Comparison of ENCODE assay signal across 8 mouse cellular contexts in the genomic region with DNA sequence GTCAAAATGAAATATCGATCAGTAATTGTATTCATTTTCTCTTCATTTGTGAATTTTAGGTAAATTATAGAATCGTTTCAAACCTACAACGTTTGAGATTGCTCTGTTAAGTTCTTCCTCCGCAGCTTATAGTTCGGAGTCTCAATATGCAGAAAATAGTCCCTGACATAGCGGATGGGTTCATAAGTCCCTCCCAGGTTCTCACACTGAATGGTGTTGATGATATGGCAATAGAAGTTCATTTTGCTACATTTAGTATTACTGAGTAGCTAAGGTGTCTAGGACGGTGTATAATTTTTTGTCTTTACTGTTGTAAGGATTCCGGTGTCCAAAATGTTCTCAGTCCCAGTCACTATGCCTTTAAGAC. TPM values are rescaled to one million over a fixed set of nuclear protein-coding genes. Genes with fewer than 3 reads are reported as not detected.
DNase-seq lines count a peak whose midpoint lies in the region; ATAC-seq lines count a peak whose summit lies in the region.

No protein-coding gene starts in this region.

- H3K27ac ChIP-seq in limb, embryonic 11.5 days (replicated peaks; ENCODE audit: low read depth, low read length), result no peak overlapping the region
- H3K27ac ChIP-seq in stomach, embryonic 14.5 days (ENCODE audit: low read length), result peak overlapping the region; percentile 94; the same call in 1 of the 2 replicates

- no peak overlapping the region for H3K9ac ChIP-seq in limb, embryonic 11.5 days (ENCODE audit: low read length)
- 0 out of 2 replicates have a peak overlapping the region, but pooled peaks have one; percentile 10 for H3K9ac ChIP-seq in stomach, embryonic 14.5 days (replicated peaks; ENCODE audit: low read depth, low read length)

- H3K4me2 ChIP-seq in limb, embryonic 11.5 days (ENCODE audit: low read depth, severe bottlenecking), result peak overlapping the region; percentile 25; the same call in 1 of the 2 replicates
- peak overlapping the region; percentile 32 for H3K4me2 ChIP-seq in stomach, embryonic 14.5 days (replicated peaks; ENCODE audit: low read depth, low read length)

- 29% methylated on average over 8 of the region's 8 CpGs for WGBS in limb, embryonic 11.5 days
- 32% methylated on average over 8 of the region's 8 CpGs for WGBS in stomach, embryonic 14.5 days

- peak; percentile 25 for DNase-seq in embryo, embryonic 10 days (ENCODE audit: low spot score)
- DNase-seq in embryo, embryonic 9.5 days (ENCODE audit: extremely low spot score), result no peak
- DNase-seq in limb, embryonic 11.5 days (ENCODE audit: low spot score), result no peak
- DNase-seq in cerebellum, postnatal 36 days, result no peak

- H3K9me3 ChIP-seq in megakaryocyte, embryonic 14.5 days, result peaks cover 15% of the 10 kb centered on the region
- H3K9me3 ChIP-seq in limb, embryonic 11.5 days (ENCODE audit: control insufficient read depth, low read length), result no peaks in the 10 kb centered on the region
- no peaks in the 10 kb centered on the region for H3K9me3 ChIP-seq in stomach, embryonic 14.5 days (ENCODE audit: control insufficient read depth, low read depth, low read length)

- peak overlapping the region; percentile 95 for H3K4me3 ChIP-seq in megakaryocyte, embryonic 14.5 days (replicated peaks)
- peak overlapping the region; percentile 70 for H3K4me3 ChIP-seq in limb, embryonic 11.5 days (ENCODE audit: low read depth, low read length)
- H3K4me3 ChIP-seq in stomach, embryonic 14.5 days (ENCODE audit: low read depth, low read length), result peak overlapping the region; percentile 63

- peaks cover 3% of the 10 kb centered on the region; the same call in 1 of the 2 replicates for H3K4me1 ChIP-seq in megakaryocyte, embryonic 14.5 days
- no peaks in the 10 kb centered on the region for H3K4me1 ChIP-seq in limb, embryonic 11.5 days (ENCODE audit: control insufficient read depth, insufficient read depth, low read length)
- H3K4me1 ChIP-seq in stomach, embryonic 14.5 days (ENCODE audit: control insufficient read depth, insufficient read depth, low read length), result no peaks in the 10 kb centered on the region

- H3K36me3 ChIP-seq in megakaryocyte, embryonic 14.5 days (replicated peaks; ENCODE audit: low read length), result no peaks in the 10 kb centered on the region
- no peaks in the 10 kb centered on the region for H3K36me3 ChIP-seq in limb, embryonic 11.5 days (ENCODE audit: control insufficient read depth, insufficient read depth, low read length)
- no peaks in the 10 kb centered on the region for H3K36me3 ChIP-seq in stomach, embryonic 14.5 days (ENCODE audit: control insufficient read depth, insufficient read depth, low read length)

- peaks cover 9% of the 10 kb centered on the region for H3K27me3 ChIP-seq in megakaryocyte, embryonic 14.5 days (replicated peaks)
- H3K27me3 ChIP-seq in limb, embryonic 11.5 days (ENCODE audit: control insufficient read depth, insufficient read depth, low read length), result peaks cover 11% of the 10 kb centered on the region; the same call in 1 of the 2 replicates
- H3K27me3 ChIP-seq in stomach, embryonic 14.5 days (ENCODE audit: control insufficient read depth, insufficient read depth, low read length), result no peaks in the 10 kb centered on the region

- no peak for ATAC-seq in megakaryocyte, adult 5-6 weeks (ENCODE audit: poor library complexity, severe bottlenecking)
- no peak for ATAC-seq in limb, embryonic 11.5 days (ENCODE audit: insufficient number of reproducible peaks, low FRiP score, low TSS enrichment, low read depth)
- no peak for ATAC-seq in stomach, embryonic 14.5 days (ENCODE audit: insufficient number of reproducible peaks, insufficient read depth, low FRiP score, low read depth)
- ATAC-seq in granulocyte monocyte progenitor cell, adult 5-6 weeks (replicated peaks; ENCODE audit: poor library complexity, severe bottlenecking), result no peak

RNA-seq across cellular contexts. Expression of a gene that starts 1.1 kb away (rescaled TPM):
- 0.97 TPM in 1 of 2 replicates, not detected in the other for polyA plus RNA-seq in megakaryocyte, embryonic 14.5 days (2012; ENCODE audit: insufficient read depth, low replicate concordance)
- 98.3 and 106 TPM in 2 replicates for total RNA-seq in megakaryocyte, adult 5-6 weeks (2015)
- 94.6 and 121 TPM in 2 replicates for total RNA-seq in megakaryocyte, adult 5-6 weeks (2017)
- polyA plus RNA-seq in limb, embryonic 11.5 days (2014; fragmentation: Nextera tagmentation; extraction: Ambion mirVana), result 50.8 and 57.5 TPM in 2 replicates
- polyA plus RNA-seq in stomach, embryonic 14.5 days (2014; fragmentation: Nextera tagmentation; extraction: Ambion mirVana), result 60.8 and 65.8 TPM in 2 replicates
- total RNA-seq in granulocyte monocyte progenitor cell, adult 5-6 weeks (2014; fragmentation: Nextera tagmentation), result 80.5 and 97.7 TPM in 2 replicates
- total RNA-seq in granulocyte monocyte progenitor cell, adult 5-6 weeks (2017), result 136 and 146 TPM in 2 replicates

Comparison
In these comparisons a context has a peak if more than half of its experiments do, and no peak if none do; other contexts are left out.
1. RNA of a gene that starts 1.1 kb away (polyA plus RNA-seq): 60.8 to 65.8 TPM in stomach, embryonic 14.5 days and 50.8 to 57.5 TPM in limb, embryonic 11.5 days; 0.97 TPM in megakaryocyte, embryonic 14.5 days; every median in the first group is over 10 times any median in the second.
2. Peak in every context shown above with its lines, with median percentiles within 50 percentile points of each other: H3K4me3 ChIP-seq.